Mouse (Mus musculus): ENCODE results near the gene Ntng2. TPM values are rescaled to one million over a fixed set of nuclear protein-coding genes. Genes with fewer than 3 reads are reported as not detected.

Gene Ntng2
- 5.8 TPM for polyA plus RNA-seq (2017; shearing (Covaris generic))

GRCm38 (mm10) chr2:29252599-29253204, at the start of gene Ntng2:
TSS of gene Ntng2 (minus strand) at chr2:29253005.

Other genes with a start within 250 kb of the Ntng2 start
- gene Cfap77, start 197.9 kb downstream of the Ntng2 start, polyA plus RNA-seq (2017; shearing (Covaris generic)): 0.49 TPM
- 13.4 TPM for gene Ttf1, start 192.7 kb downstream of the Ntng2 start, polyA plus RNA-seq (2017; shearing (Covaris generic))
- 68.7 TPM for gene Setx, start 128.8 kb downstream of the Ntng2 start, polyA plus RNA-seq (2017; shearing (Covaris generic))
- gene Med27, start 93.8 kb upstream of the Ntng2 start, polyA plus RNA-seq (2017; shearing (Covaris generic)): 52.5 TPM

Data from effector memory CD4-positive, alpha-beta T cell, adult 5 months (primary cell).